Mouse (Mus musculus) midbrain, embryonic 13.5 days (tissue): Measurements from ENCODE around the gene Ctsw. TPM values are rescaled to one million over a fixed set of nuclear protein-coding genes. Genes with fewer than 3 reads are reported as not detected.

Experiments used
- ATAC-seq: fragments of 200-750 bp; cut with Nextera tagmentation; 2 replicates; pipeline ENCODE4 v1.8.0; 2017; ENCODE audit warnings: mild to moderate bottlenecking, moderate TSS enrichment, moderate library complexity
- H3K27ac ChIP-seq: fragments of 300-500 bp; sonication (generic); 2 replicates; pipeline ENCODE4 v1.5.1; 2015; ENCODE audit warnings: inconsistent platforms, mild to moderate bottlenecking, moderate library complexity
- H3K27me3 ChIP-seq: fragments of 300-500 bp; sonication (generic); 2 replicates; pipeline ENCODE4 v1.6.1; 2015; ENCODE audit warnings: mild to moderate bottlenecking, inconsistent platforms
- H3K36me3 ChIP-seq: fragments of 300-500 bp; sonication (generic); 2 replicates; pipeline ENCODE4 v1.6.1; 2015; ENCODE audit warnings: mild to moderate bottlenecking, inconsistent platforms
- H3K4me1 ChIP-seq: fragments of 300-500 bp; sonication (generic); replicated peaks from 2 replicates; pipeline ENCODE4 v1.6.1; 2015; ENCODE audit warnings: inconsistent platforms
- H3K4me2 ChIP-seq: fragments of 300-500 bp; sonication (generic); replicated peaks from 2 replicates; pipeline ENCODE4 v1.6.1; 2015; ENCODE audit warnings: moderate library complexity, mild to moderate bottlenecking, inconsistent platforms
- H3K4me3 ChIP-seq: fragments of 300-500 bp; sonication (generic); replicated peaks from 2 replicates; pipeline ENCODE4 v1.5.1; 2015; ENCODE audit warnings: mild to moderate bottlenecking, inconsistent platforms
- H3K9ac ChIP-seq: fragments of 300-500 bp; sonication (generic); replicated peaks from 2 replicates; pipeline ENCODE4 v1.6.1; 2015; ENCODE audit warnings: mild to moderate bottlenecking, inconsistent platforms
- H3K9me3 ChIP-seq: fragments of 300-500 bp; sonication (generic); 2 replicates; pipeline ENCODE4 v1.6.1; 2016; ENCODE audit warnings: mild to moderate bottlenecking, inconsistent platforms
- WGBS: fragments of 180-500 bp; shearing (Covaris S2); methylation state at CpG from one replicate; pipeline ENCODE4 v1.1.7; 2015; 5-methylcytosine and 5-hydroxymethylcytosine counted together
- polyA plus RNA-seq: library from polyadenylated mRNA; unstranded; fragments of >200 nt; fragmentation: Nextera tagmentation; extraction: Ambion mirVana; gene quantifications from 2 replicates; pipeline ENCODE4 v1.2.1, GENCODE M21; 2015

Ctsw gene
- polyA plus RNA-seq, 1 experiment from 2014 or later = 5.7 TPM

GRCm38 (mm10) chr19:5457746-5458442 lies 10.4 kb downstream of the Ctsw start, which contains the start of gene Ccdc85b:
Gene Ccdc85b, minus strand, starts transcription at chr19:5457894.
- Histone ChIP-seq H3K4me2 (peak within 1 kb of the TSS; percentile 99), H3K4me1 (peaks cover 45% of the 10 kb centered on the region), H3K9ac (peak within 1 kb of the TSS; percentile 93), H3K27me3 (peaks cover 15% of the 10 kb centered on the region), H3K9me3 (no peaks in the 10 kb centered on the region), H3K4me3 (peak within 1 kb of the TSS; percentile 79), H3K36me3 (peaks cover 10% of the 10 kb centered on the region), H3K27ac (peak within 1 kb of the TSS; percentile 97)
- ATAC-seq = peak; percentile 18; the same call in 1 of the 2 replicates
- WGBS = 15% methylated on average over 14 of the region's 14 CpGs

- peak overlapping the region; percentile 97 for H3K27ac ChIP-seq
- peaks cover 4% of the 10 kb centered on the region for H3K36me3 ChIP-seq
- peak overlapping the region; percentile 79 for H3K4me3 ChIP-seq
- peaks cover 45% of the 10 kb centered on the region for H3K4me1 ChIP-seq
- peak overlapping the region; percentile 93 for H3K9ac ChIP-seq
- no peaks in the 10 kb centered on the region for H3K9me3 ChIP-seq
- H3K4me2 ChIP-seq = peak overlapping the region; percentile 99
- WGBS = under 1% methylated on average over 69 of the region's 70 CpGs
- ATAC-seq = peak; percentile 93
- H3K27me3 ChIP-seq = peaks cover 15% of the 10 kb centered on the region
Measured at GRCm38 (mm10) chr19:5456922-5457745, 11.2 kb downstream of the Ctsw start.

DNA sequence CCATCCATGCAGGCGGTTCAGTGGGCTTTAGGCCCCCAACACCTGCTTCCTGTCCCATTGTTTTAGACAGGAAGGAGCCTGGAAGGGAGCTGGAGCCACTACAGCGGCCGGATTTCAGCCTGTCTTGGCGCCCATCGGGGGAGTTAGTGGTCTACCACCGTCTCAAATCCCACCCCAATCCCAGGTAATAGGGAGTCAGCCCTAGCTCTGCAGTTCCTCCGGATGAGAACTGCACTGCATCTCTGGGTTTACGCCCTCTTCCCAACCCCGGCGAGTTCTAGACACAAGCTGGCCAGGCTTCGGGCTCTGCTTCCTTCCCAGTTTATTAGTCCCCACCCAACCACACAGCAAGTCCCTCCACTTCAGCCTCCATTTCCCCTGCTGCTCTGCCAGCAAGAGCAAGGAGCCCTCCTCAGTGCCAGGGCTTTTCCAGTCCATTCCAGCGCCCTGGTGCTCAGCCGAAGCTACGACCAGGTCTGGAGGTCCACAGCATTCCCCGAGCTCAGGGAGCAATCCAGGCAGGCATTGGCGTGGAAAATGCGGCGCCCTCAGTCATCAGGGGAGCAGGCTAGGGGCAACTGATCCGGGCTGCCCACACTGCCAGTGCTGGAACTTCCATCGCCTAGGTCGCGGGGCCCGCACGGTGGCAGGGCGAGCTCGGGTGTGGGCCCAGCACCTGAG lies 11.9 kb downstream of the Ctsw start:
- peaks cover 4% of the 10 kb centered on the region for H3K36me3 ChIP-seq
- peak overlapping the region; percentile 99 for H3K4me2 ChIP-seq
- peak overlapping the region; percentile 79 for H3K4me3 ChIP-seq
- H3K27ac ChIP-seq = peak overlapping the region; percentile 97
- H3K4me1 ChIP-seq = peaks cover 39% of the 10 kb centered on the region
- H3K9ac ChIP-seq = peak overlapping the region; percentile 93
- 3% methylated on average over 26 of the region's 26 CpGs for WGBS
- no peak for ATAC-seq
- no peaks in the 10 kb centered on the region for H3K9me3 ChIP-seq
- H3K27me3 ChIP-seq = peaks cover 19% of the 10 kb centered on the region

DNA sequence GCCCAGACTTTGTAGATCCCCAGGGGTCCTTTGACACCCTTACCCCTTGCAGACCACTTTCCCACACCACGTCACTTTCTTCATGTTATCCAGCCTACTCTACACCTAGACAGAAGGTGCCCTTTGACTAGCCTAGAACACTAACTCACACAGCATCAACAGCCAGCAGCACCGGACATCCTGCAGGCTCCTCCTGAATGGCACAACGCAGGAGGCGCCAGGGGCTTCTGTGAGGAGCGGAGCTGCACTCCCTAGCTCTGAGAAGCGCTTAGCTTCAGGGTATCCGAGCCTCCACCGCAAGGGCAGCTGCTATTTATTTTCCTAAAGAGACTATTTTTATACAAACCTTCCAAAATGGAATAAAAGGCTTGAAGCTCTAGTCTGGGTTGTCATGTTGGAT lies 12.7 kb downstream of the Ctsw start:
- WGBS = 63% methylated on average over 8 of the region's 8 CpGs
- Histone ChIP-seq H3K4me3 (peak overlapping the region; percentile 79), H3K27ac (no peak overlapping the region), H3K27me3 (peaks cover 27% of the 10 kb centered on the region), H3K4me1 (peaks cover 33% of the 10 kb centered on the region), H3K36me3 (peaks cover 4% of the 10 kb centered on the region), H3K9me3 (no peaks in the 10 kb centered on the region), H3K4me2 (peak overlapping the region; percentile 99), H3K9ac (peak overlapping the region; percentile 93)
- no peak for ATAC-seq

DNA sequence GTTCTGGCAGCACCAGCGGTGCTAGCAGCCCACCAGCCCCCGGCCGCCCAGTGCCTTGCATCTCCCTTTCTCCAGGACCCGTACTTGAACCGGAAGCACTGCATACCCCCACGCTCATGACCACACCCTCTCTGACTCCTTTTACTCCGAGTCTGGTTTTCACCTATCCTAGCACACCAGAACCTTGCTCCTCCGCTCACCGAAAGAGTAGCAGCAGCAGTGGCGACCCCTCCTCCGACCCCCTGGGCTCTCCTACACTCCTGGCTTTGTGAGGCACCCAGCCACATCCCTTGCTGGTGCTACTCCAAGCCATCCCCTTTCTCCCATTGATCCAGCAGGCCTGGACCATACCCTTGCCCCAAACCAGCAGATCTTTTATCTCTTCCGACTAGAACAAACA lies 13.3 kb downstream of the Ctsw start:
- peak overlapping the region; percentile 93 for H3K9ac ChIP-seq
- peaks cover 33% of the 10 kb centered on the region for H3K27me3 ChIP-seq
- no peak for ATAC-seq
- H3K36me3 ChIP-seq = peaks cover 4% of the 10 kb centered on the region
- H3K4me2 ChIP-seq = peak overlapping the region; percentile 99
- H3K27ac ChIP-seq = no peak overlapping the region
- peaks cover 33% of the 10 kb centered on the region for H3K4me1 ChIP-seq
- no peaks in the 10 kb centered on the region for H3K9me3 ChIP-seq
- peak overlapping the region; percentile 79; the same call in 1 of the 2 replicates for H3K4me3 ChIP-seq
- 84% methylated on average over 12 of the region's 12 CpGs for WGBS

GRCm38 (mm10) chr19:5451766-5452165 lies 16.5 kb downstream of the Ctsw start:
- H3K9me3 ChIP-seq = no peaks in the 10 kb centered on the region
- H3K4me2 ChIP-seq = no peak overlapping the region
- H3K4me3 ChIP-seq = no peak overlapping the region
- peaks cover 4% of the 10 kb centered on the region for H3K36me3 ChIP-seq
- 77% methylated on average over 6 of the region's 6 CpGs for WGBS
- peaks cover 40% of the 10 kb centered on the region for H3K4me1 ChIP-seq
- peaks cover 50% of the 10 kb centered on the region for H3K27me3 ChIP-seq
- no peak overlapping the region for H3K27ac ChIP-seq
- no peak overlapping the region for H3K9ac ChIP-seq
- no peak for ATAC-seq

DNA sequence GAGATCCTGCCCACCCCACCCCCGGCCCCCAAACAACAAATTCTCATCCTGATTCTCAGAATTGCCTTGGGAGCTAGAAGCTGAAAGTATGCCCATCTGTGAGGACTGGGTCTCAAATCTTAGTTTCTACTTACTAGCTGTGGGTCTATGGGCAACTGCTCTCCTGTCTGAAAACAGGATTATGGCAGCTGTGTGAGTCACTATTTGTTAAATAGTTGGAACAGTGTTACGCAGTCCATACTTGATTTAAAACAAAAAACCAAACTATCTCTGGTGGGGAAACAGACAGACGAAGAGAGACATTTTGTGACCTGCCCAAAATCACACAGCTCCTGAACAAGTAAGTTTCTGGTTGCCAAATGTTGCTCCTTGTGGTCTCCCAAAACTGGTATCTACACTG lies 18.6 kb downstream of the Ctsw start:
- no peak for ATAC-seq
- WGBS = 87% methylated on average over 3 of the region's 3 CpGs
- Histone ChIP-seq H3K4me2 (no peak overlapping the region), H3K36me3 (peaks cover 4% of the 10 kb centered on the region), H3K4me1 (peaks cover 19% of the 10 kb centered on the region), H3K27ac (no peak overlapping the region), H3K27me3 (peaks cover 69% of the 10 kb centered on the region), H3K9me3 (no peaks in the 10 kb centered on the region), H3K9ac (no peak overlapping the region), H3K4me3 (no peak overlapping the region)

- peak overlapping the region; percentile 84 for H3K4me2 ChIP-seq
- no peaks in the 10 kb centered on the region for H3K36me3 ChIP-seq
- no peak overlapping the region for H3K27ac ChIP-seq
- H3K9me3 ChIP-seq = no peaks in the 10 kb centered on the region
- H3K9ac ChIP-seq = peak overlapping the region; percentile 51; the same call in 1 of the 2 replicates
- peak overlapping the region; percentile 43 for H3K4me3 ChIP-seq
- 7% methylated on average over 36 of the region's 36 CpGs for WGBS
- peak; percentile 21; the same call in 1 of the 2 replicates for ATAC-seq
- peaks cover 18% of the 10 kb centered on the region for H3K4me1 ChIP-seq
- peaks cover 76% of the 10 kb centered on the region for H3K27me3 ChIP-seq
Measured at GRCm38 (mm10) chr19:5448354-5449150, 19.8 kb downstream of the Ctsw start.

DNA sequence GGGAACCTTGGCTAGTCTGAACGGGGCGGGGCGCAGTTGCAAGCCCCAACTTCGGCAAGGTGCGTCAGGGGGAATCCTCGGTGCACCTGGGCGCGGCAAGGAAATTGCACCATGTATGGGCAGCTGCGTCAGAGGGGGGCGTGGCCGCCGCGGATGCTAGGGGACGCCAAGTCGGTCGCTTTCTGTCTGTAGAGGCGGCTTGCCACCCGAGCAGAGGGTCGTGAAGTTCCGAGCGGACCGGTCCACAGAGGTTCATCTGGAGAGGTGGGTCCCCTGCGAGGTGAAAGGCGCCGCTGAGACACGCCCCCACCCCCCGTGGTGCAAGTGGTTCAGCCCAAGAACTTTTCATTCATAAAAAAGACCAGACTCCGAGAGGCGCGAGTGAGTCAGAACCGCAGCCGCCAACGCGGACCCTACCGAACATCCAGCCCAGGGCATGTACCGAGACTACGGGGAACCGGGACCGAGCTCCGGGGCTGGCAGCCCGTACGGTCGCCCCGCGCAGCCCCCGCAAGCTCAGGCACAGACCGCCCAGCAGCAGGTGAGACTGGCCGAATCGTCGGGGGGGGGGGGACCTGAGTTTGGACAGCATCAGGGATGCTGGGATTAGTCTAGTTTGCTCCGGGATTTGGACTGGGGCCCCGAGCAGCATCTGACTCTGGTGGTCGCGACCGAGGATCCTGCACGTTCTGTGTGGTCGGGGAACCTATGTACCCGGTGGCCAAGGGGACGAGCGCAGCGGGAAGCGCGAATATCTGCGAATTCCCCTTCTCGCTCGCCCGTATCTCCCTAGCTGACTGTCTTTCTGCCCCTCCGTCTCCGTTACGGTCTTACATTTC lies 20.6 kb downstream of the Ctsw start, which contains the start of gene Fosl1:
Fosl1 (plus strand) TSS at position 33 of the 839 bp plus-strand sequence.
- WGBS = under 1% methylated on average over 70 of the region's 70 CpGs
- Histone ChIP-seq H3K9ac (peak within 1 kb of the TSS; percentile 51), H3K4me2 (peak within 1 kb of the TSS; percentile 84), H3K36me3 (no peaks in the 10 kb centered on the region), H3K9me3 (no peaks in the 10 kb centered on the region), H3K27ac (no peak within 1 kb of the TSS), H3K4me3 (peak within 1 kb of the TSS; percentile 43), H3K4me1 (peaks cover 18% of the 10 kb centered on the region), H3K27me3 (peaks cover 76% of the 10 kb centered on the region)
- ATAC-seq = peak; percentile 72

DNA sequence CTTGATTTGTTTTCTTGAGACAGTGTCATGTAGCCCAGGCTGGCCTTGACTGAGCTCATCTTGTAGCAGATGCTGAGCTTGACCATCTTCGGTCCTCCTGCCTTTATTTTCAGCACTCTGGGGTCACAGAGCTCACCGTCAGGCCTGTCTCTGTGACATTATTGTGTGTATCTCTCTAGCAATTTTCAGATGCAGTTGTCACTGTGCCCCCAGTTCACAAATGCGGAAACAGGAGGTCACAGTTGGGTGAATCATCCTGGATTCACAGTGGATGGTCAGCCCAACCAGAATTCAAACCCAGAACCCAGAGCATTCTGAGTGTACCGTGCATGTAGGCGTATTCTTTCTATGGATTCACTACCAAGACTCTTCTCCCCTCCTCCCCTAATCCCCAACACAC lies 22.6 kb downstream of the Ctsw start:
- H3K9ac ChIP-seq = no peak overlapping the region
- WGBS = 88% methylated on average over 5 of the region's 5 CpGs
- no peak overlapping the region for H3K27ac ChIP-seq
- peaks cover 66% of the 10 kb centered on the region for H3K27me3 ChIP-seq
- H3K36me3 ChIP-seq = no peaks in the 10 kb centered on the region
- no peak overlapping the region for H3K4me2 ChIP-seq
- no peak for ATAC-seq
- H3K9me3 ChIP-seq = no peaks in the 10 kb centered on the region
- H3K4me3 ChIP-seq = no peak overlapping the region
- H3K4me1 ChIP-seq = peaks cover 18% of the 10 kb centered on the region
